Mouse (Mus musculus) ES-E14 (cell line): Measurements from ENCODE around the gene Rgs7.

ENCODE experiments used
- ZC3H11A ChIP-seq: IDR thresholded peaks from 2 replicates; pipeline ENCODE4 v1.6.1; 2012; ENCODE audit warnings: low read depth, mild to moderate bottlenecking, inconsistent platforms, low read length, borderline replicate concordance
- ZNF384 ChIP-seq: IDR thresholded peaks from 2 replicates; pipeline ENCODE4 v1.6.1; 2012; ENCODE audit warnings: low read depth, low read length, inconsistent platforms

DNA sequence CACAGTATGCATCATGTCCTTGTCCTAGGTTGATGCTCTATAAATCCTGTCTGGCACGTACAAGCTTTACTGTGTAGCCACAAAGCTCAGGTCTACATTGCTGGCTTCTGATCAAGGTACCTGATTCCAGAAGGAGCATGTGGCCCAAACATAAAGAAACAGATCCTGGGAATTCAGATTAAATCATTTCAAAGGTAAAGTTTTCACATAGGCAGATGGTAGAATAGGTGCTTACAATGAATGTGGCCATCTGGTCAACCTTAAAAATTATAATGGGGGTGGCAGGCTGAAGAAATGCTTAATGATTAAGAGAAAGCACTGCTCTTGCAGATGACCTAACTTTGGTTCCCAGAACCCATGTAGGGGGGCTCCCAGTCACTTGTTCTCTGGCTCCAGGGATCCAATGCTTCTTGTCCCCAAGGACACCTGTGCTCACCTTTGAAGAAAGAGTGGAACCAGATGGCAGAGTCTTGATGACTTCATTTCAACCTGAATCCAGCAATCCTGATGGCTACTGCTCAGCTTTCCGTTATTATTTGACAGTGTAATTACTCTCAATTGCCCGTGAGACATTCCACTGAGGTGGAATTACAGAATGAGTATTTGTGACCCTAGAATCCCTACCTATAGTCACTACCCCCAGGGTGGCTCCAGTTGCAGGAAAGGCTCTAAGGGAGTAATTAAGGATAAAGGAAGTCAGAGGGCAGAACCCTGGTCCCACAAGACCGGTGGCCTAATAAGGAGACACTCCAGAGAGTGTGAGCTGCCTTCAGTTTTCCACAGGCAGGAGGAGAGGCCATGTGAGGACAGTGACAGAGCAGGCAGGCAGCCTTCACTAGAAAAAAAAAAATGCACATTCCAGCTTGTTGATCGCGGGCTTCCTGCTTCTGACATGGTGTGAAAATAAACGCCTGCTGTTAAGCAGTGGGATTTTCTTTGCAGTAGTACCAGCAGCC is 132.6 kb downstream of the Rgs7 start:
- no peak for TF ChIP-seq ZNF384
- no peak for TF ChIP-seq ZC3H11A
